Mouse (Mus musculus): Measurements from ENCODE around the gene Mgll.

Mgll gene

GRCm38 (mm10) chr6:88724313-88725195 is at the start of gene Mgll:
TSS of gene Mgll (plus strand) at chr6:88724412.
- DNase-seq (ENCODE audit: inconsistent age in 2 of 2, low spot score in 1 of 2) = peak; percentile 82 to 93

GRCm38 (mm10) chr6:88675815-88676214 is 48.4 kb upstream of the Mgll start:
- no peak for DNase-seq (ENCODE audit: inconsistent age in 2 of 2, low spot score in 1 of 2)

GRCm38 (mm10) chr6:88676753-88677736 is 47.2 kb upstream of the Mgll start:
- DNase-seq (ENCODE audit: inconsistent age in 2 of 2, low spot score in 1 of 2) = no peak

GRCm38 (mm10) chr6:88677738-88678137 is 46.5 kb upstream of the Mgll start:
- no peak for DNase-seq (ENCODE audit: inconsistent age in 2 of 2, low spot score in 1 of 2)

- DNase-seq (ENCODE audit: inconsistent age in 2 of 2, low spot score in 1 of 2) = no peak
Observed at GRCm38 (mm10) chr6:88681026-88681425, 43.2 kb upstream of the Mgll start.

- no peak for DNase-seq (ENCODE audit: inconsistent age in 2 of 2, low spot score in 1 of 2)
Observed at GRCm38 (mm10) chr6:88683380-88684053, 40.7 kb upstream of the Mgll start.

- no peak for DNase-seq (ENCODE audit: inconsistent age in 2 of 2, low spot score in 1 of 2)
Observed at GRCm38 (mm10) chr6:88688171-88688570, 36.0 kb upstream of the Mgll start.

- no peak for DNase-seq (ENCODE audit: inconsistent age in 2 of 2, low spot score in 1 of 2)
Observed at GRCm38 (mm10) chr6:88688712-88689111, 35.5 kb upstream of the Mgll start.

GRCm38 (mm10) chr6:88690211-88690610 is 34.0 kb upstream of the Mgll start:
- peak; percentile 28 to 58 for DNase-seq (ENCODE audit: inconsistent age in 2 of 2, low spot score in 1 of 2)

- DNase-seq (ENCODE audit: inconsistent age in 2 of 2, low spot score in 1 of 2) = no peak
Observed at GRCm38 (mm10) chr6:88691361-88691760, 32.9 kb upstream of the Mgll start.

- DNase-seq (ENCODE audit: inconsistent age in 2 of 2, low spot score in 1 of 2) = no peak
Observed at GRCm38 (mm10) chr6:88702887-88703286, 21.3 kb upstream of the Mgll start.

- DNase-seq (ENCODE audit: inconsistent age in 2 of 2, low spot score in 1 of 2) = no peak
Observed at GRCm38 (mm10) chr6:88703731-88704130, 20.5 kb upstream of the Mgll start.

- no peak for DNase-seq (ENCODE audit: inconsistent age in 2 of 2, low spot score in 1 of 2)
Observed at GRCm38 (mm10) chr6:88708401-88709278, 15.6 kb upstream of the Mgll start.

- no peak for DNase-seq (ENCODE audit: inconsistent age in 2 of 2, low spot score in 1 of 2)
Observed at GRCm38 (mm10) chr6:88709279-88709575, 15.0 kb upstream of the Mgll start.

- DNase-seq (ENCODE audit: inconsistent age in 2 of 2, low spot score in 1 of 2) = no peak
Observed at GRCm38 (mm10) chr6:88711313-88711712, 12.9 kb upstream of the Mgll start.

GRCm38 (mm10) chr6:88712083-88712482 is 12.1 kb upstream of the Mgll start:
- DNase-seq (ENCODE audit: inconsistent age in 2 of 2, low spot score in 1 of 2) = no peak

GRCm38 (mm10) chr6:88713320-88713719 is 10.9 kb upstream of the Mgll start:
- DNase-seq (ENCODE audit: inconsistent age in 2 of 2, low spot score in 1 of 2) = no peak

GRCm38 (mm10) chr6:88714200-88714674 is 10.0 kb upstream of the Mgll start:
- DNase-seq (ENCODE audit: inconsistent age in 2 of 2, low spot score in 1 of 2) = no peak

- DNase-seq (ENCODE audit: inconsistent age in 2 of 2, low spot score in 1 of 2) = peak in 1 of 2 experiments; percentile 44
Observed at GRCm38 (mm10) chr6:88715378-88715781, 8.8 kb upstream of the Mgll start.

GRCm38 (mm10) chr6:88715966-88716365 is 8.2 kb upstream of the Mgll start:
- DNase-seq (ENCODE audit: inconsistent age in 2 of 2, low spot score in 1 of 2) = peak in 1 of 2 experiments; percentile 46
